Mouse (Mus musculus): ENCODE data around the gene Cmbl. TPM values are rescaled to one million over a fixed set of nuclear protein-coding genes. Genes with fewer than 3 reads are reported as not detected.

The Cmbl gene
- polyA plus RNA-seq, 1 experiment from 2014 or later: 2.4 TPM

DNA sequence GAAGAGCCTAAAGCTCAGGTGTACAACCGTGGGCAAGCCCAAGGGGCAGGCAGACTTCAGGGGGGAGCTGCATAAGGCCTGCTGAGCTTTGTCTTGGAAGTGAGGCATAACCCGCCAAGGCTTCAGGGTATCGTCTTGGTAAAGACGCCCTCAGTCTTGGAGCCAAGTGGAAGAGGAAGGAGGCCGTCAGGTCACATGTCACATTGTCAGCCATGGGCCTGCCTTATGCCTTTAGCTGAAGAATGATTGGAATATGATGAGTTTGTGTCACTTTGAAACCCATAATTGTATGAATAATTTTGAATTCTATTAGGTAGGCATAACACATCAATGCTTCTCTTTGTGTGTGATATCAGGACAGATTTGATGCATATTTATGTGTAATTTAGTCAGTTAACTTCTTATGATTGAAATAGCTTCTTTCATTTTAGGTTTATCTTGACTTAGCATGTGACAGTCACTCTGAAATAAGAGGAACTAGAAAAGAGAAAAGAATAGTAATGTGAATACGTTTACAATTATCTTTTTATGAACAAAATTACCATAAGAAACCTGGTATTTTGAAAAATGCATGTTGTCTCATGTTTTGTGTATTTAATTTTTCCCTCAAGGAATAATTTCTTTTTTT lies 48.8 kb downstream of the Cmbl start:
- 91% methylated on average over 6 of the region's 6 CpGs for WGBS
- no peaks in the 10 kb centered on the region for H3K27me3 ChIP-seq
- H3K27ac ChIP-seq (replicated peaks): no peak overlapping the region
- peaks cover 36% of the 10 kb centered on the region for H3K36me3 ChIP-seq
- H3K9ac ChIP-seq (replicated peaks): no peak overlapping the region
- no peak overlapping the region for H3K4me3 ChIP-seq
- no peak for ATAC-seq (ENCODE audit: low FRiP score, low read depth)
- no peak overlapping the region for H3K4me2 ChIP-seq (replicated peaks)
- no peaks in the 10 kb centered on the region for H3K4me1 ChIP-seq
- H3K9me3 ChIP-seq: no peaks in the 10 kb centered on the region

DNA sequence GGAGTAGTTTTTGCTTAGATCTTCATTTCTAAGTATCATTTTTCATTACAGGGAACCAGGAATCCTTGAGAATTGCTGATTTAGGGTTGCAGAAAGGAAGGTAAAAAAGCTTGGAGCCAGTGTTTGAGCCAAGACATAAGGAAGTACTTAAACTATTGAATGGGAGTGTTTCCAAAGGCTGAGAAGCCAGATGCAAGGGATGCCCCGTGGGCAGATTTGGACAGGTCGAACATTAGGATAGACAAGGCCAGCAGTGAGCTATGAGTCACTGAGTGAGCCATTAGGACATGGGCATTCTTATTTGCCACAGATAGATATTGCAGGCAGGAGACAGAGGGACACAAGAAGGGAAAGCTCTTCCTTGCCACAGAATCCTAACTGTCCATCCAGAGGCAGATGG lies 49.5 kb downstream of the Cmbl start:
- Histone ChIP-seq H3K4me3 (no peak overlapping the region), H3K27ac (replicated peaks) (no peak overlapping the region), H3K36me3 (peaks cover 42% of the 10 kb centered on the region), H3K4me2 (replicated peaks) (no peak overlapping the region), H3K9me3 (no peaks in the 10 kb centered on the region), H3K4me1 (no peaks in the 10 kb centered on the region), H3K9ac (replicated peaks) (no peak overlapping the region), H3K27me3 (no peaks in the 10 kb centered on the region)
- ATAC-seq (ENCODE audit: low FRiP score, low read depth): no peak
- 90% methylated on average over 2 of the region's 2 CpGs for WGBS

DNA sequence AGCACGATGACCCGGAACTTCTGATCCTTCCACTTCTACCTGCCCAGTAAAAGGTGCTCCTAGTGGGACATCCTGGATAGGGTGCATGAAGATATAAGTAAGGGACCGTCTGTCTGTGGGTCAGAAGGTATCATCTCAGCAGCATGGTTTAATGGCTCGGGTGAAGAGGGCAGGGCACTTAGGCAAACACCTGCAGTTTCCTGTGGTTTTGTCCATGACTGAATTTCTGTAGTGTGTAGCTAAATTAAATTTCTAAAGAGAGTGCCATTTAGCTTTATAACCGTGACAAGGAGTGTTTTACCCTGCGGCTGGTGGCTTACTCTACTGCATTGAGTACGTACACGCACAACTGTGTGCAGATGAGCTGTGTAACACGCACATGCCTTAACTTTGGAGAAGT lies 52.1 kb downstream of the Cmbl start:
- H3K27me3 ChIP-seq: no peaks in the 10 kb centered on the region
- no peak overlapping the region for H3K9ac ChIP-seq (replicated peaks)
- H3K4me3 ChIP-seq: no peak overlapping the region
- H3K4me1 ChIP-seq: no peaks in the 10 kb centered on the region
- 90% methylated on average over 9 of the region's 9 CpGs for WGBS
- no peak overlapping the region for H3K27ac ChIP-seq (replicated peaks)
- peaks cover 40% of the 10 kb centered on the region for H3K36me3 ChIP-seq
- no peaks in the 10 kb centered on the region for H3K9me3 ChIP-seq
- no peak for ATAC-seq (ENCODE audit: low FRiP score, low read depth)
- no peak overlapping the region for H3K4me2 ChIP-seq (replicated peaks)

DNA sequence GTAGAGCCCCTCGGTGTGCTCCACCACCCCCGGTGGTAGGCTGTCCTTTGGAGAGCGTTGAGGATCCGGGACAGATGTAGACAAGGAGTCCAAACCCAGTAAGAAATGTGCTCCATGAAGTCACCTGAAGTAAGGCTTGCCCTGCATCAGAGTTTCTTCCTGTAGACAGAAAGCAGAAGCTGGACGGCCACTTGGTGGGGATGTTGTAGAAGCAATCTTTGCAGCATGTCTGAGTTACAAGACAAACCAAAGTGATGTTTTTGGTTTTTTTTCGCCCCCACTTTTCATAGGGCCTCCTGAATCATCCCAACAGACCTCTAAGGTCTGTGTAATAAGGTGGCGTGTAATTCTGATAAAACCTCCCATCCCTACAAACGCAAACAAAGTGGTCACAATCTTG lies 54.3 kb downstream of the Cmbl start:
- H3K27ac ChIP-seq (replicated peaks): no peak overlapping the region
- no peaks in the 10 kb centered on the region for H3K27me3 ChIP-seq
- H3K36me3 ChIP-seq: peaks cover 44% of the 10 kb centered on the region
- H3K9ac ChIP-seq (replicated peaks): no peak overlapping the region
- ATAC-seq (ENCODE audit: low FRiP score, low read depth): no peak
- H3K4me2 ChIP-seq (replicated peaks): no peak overlapping the region
- no peaks in the 10 kb centered on the region for H3K4me1 ChIP-seq
- H3K4me3 ChIP-seq: no peak overlapping the region
- 94% methylated on average over 8 of the region's 8 CpGs for WGBS
- no peaks in the 10 kb centered on the region for H3K9me3 ChIP-seq

DNA sequence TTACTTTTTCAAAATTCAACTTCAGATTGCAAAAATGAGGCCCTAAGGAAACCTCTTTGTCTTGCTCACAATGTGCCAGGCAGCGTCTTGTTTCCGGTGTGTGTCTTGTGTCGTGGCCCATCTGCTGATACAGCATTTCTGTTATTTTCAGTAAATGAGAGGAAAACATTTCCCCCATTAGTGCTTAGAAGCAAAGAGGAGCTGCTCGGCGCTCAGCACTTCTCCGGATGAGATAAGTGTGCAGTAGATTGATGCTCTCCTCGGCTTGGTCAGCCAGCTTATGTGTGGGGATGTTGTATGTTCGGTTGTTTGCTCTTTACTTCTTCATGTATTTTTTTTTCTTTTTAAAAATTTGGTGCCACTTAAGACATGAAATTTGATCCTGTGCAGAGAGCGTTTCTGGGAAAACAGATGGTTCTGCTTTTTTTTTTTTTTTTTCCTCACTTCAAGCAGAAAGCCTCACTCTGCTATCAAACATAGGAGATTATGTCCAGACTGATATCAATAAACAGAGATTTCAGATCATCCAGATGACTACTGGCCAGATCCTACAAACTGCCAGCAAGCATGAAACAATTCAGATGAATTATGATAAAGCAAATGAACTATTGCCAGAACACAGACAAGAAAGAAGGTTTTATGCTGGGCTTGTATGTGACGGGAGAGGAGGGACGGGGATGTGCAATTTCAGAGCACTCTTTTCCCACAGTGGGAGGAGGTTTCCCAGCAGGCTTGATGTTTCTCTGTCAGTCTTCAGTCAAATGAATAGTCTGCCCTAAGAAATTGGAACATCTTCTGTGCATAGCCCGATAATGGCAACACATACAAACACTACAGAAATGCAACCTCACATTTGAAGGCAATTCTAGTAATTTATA lies 62.3 kb downstream of the Cmbl start:
- peak overlapping the region; percentile 20; the same call in 1 of the 2 replicates for H3K27ac ChIP-seq (replicated peaks)
- no peak overlapping the region for H3K9ac ChIP-seq (replicated peaks)
- H3K27me3 ChIP-seq: no peaks in the 10 kb centered on the region
- no peaks in the 10 kb centered on the region for H3K9me3 ChIP-seq
- peaks cover 11% of the 10 kb centered on the region; the same call in 1 of the 2 replicates for H3K36me3 ChIP-seq
- no peak overlapping the region for H3K4me2 ChIP-seq (replicated peaks)
- H3K4me3 ChIP-seq: no peak overlapping the region
- ATAC-seq (ENCODE audit: low FRiP score, low read depth): no peak
- H3K4me1 ChIP-seq: peaks cover 10% of the 10 kb centered on the region; the same call in 1 of the 2 replicates
- WGBS: 74% methylated on average over 12 of the region's 12 CpGs

DNA sequence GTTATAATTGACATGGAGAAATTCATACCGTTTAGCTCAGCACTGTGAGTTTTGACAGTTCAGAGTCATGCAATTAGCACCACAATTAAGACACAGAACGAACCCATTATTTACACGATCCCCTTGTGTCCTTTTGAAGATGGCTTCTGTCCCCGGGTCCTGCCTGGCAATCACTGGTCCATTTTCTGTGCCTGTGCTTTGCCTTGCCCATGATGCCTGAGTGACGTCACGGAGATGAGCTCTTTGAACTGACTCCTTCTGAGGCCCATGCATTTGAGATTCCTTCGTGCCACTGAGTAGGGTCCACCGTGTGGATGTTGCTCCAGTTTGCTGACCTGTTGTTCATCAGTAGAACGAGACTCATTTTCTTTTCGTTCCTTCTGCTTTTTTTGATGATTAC lies 63.0 kb downstream of the Cmbl start:
- Histone ChIP-seq H3K9me3 (no peaks in the 10 kb centered on the region), H3K27me3 (no peaks in the 10 kb centered on the region), H3K9ac (replicated peaks) (no peak overlapping the region), H3K27ac (replicated peaks) (no peak overlapping the region), H3K36me3 (peaks cover 11% of the 10 kb centered on the region; the same call in 1 of the 2 replicates), H3K4me3 (no peak overlapping the region), H3K4me1 (peaks cover 10% of the 10 kb centered on the region; the same call in 1 of the 2 replicates), H3K4me2 (replicated peaks) (no peak overlapping the region)
- ATAC-seq (ENCODE audit: low FRiP score, low read depth): no peak
- WGBS: 70% methylated on average over 10 of the region's 10 CpGs

DNA sequence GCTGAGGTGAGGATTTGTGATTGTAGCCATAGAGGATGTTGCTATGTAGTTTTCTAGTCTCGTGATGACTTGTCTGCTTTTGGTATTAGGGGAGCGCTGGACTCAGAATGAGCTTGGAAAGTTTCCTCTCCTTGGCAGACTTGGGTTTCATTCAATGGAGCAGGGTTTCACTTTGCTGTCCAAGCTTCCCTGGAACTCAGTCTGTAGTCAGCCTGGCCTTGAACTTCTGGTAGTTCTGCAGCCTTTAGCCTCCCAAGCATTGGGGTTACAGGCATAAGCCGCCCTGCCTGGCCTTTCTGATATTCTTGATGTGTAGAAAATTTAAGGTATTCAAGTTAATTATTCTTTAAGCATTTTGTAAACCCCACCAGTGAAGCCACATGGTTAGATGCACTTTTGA lies 64.4 kb downstream of the Cmbl start:
- peaks cover 10% of the 10 kb centered on the region; the same call in 1 of the 2 replicates for H3K4me1 ChIP-seq
- 90% methylated on average over 3 of the region's 3 CpGs for WGBS
- no peak overlapping the region for H3K4me3 ChIP-seq
- H3K27me3 ChIP-seq: no peaks in the 10 kb centered on the region
- H3K9me3 ChIP-seq: peaks cover 6% of the 10 kb centered on the region; the same call in 1 of the 2 replicates
- H3K4me2 ChIP-seq (replicated peaks): no peak overlapping the region
- no peak for ATAC-seq (ENCODE audit: low FRiP score, low read depth)
- H3K27ac ChIP-seq (replicated peaks): no peak overlapping the region
- H3K9ac ChIP-seq (replicated peaks): no peak overlapping the region
- no peaks in the 10 kb centered on the region for H3K36me3 ChIP-seq

DNA sequence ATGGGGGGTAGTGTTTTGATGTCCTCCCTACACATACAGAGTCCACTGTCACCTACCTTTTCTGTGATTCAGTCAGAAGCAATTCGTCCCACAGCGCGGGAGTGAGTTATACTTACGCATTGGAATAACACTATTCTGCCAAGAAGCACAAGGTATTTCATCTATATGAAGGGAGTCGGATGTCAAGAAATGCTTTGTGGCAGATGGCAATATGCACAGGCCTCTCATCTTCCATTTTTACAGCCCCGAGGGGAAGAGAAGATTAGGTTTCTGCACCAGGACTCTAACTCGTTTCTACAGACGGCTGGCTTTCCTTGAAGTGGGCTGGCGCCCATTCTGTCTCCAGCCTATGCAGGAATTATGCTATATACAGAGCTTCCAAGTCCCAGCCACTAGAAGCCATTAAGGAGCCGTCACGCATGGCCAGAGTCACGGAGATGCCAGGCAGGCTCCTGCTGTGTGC lies 66.2 kb downstream of the Cmbl start:
- no peak overlapping the region for H3K4me3 ChIP-seq
- no peaks in the 10 kb centered on the region for H3K36me3 ChIP-seq
- H3K27ac ChIP-seq (replicated peaks): no peak overlapping the region
- 76% methylated on average over 12 of the region's 12 CpGs for WGBS
- H3K9me3 ChIP-seq: peaks cover 6% of the 10 kb centered on the region; the same call in 1 of the 2 replicates
- no peak overlapping the region for H3K4me2 ChIP-seq (replicated peaks)
- H3K27me3 ChIP-seq: no peaks in the 10 kb centered on the region
- H3K4me1 ChIP-seq: peaks cover 10% of the 10 kb centered on the region; the same call in 1 of the 2 replicates
- H3K9ac ChIP-seq (replicated peaks): no peak overlapping the region
- ATAC-seq (ENCODE audit: low FRiP score, low read depth): no peak

DNA sequence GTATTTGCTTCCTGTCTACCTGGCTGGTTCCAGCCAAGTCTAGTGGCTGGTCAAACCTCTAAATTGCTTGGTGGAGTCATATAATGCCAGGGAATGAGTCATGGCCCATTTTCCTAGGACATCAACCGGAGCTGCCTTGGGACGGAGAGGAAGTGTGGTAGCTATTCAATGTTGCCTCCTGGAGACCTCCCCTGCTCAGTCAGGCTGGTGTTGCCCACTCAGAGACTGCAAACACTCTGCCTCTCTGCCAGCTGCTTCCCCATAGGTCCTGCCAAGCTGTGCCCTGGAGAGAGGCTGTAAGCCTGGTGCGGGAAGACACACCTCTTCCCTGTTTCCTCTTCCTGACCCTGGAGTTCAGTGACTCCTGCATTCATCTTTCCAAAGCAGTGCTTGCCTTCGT lies 67.3 kb downstream of the Cmbl start:
- H3K27ac ChIP-seq (replicated peaks): no peak overlapping the region
- H3K4me2 ChIP-seq (replicated peaks): no peak overlapping the region
- H3K4me3 ChIP-seq: no peak overlapping the region
- H3K9ac ChIP-seq (replicated peaks): no peak overlapping the region
- peaks cover 6% of the 10 kb centered on the region; the same call in 1 of the 2 replicates for H3K9me3 ChIP-seq
- WGBS: 90% methylated on average over 4 of the region's 4 CpGs
- peaks cover 10% of the 10 kb centered on the region; the same call in 1 of the 2 replicates for H3K4me1 ChIP-seq
- no peak for ATAC-seq (ENCODE audit: low FRiP score, low read depth)
- H3K36me3 ChIP-seq: no peaks in the 10 kb centered on the region
- no peaks in the 10 kb centered on the region for H3K27me3 ChIP-seq

DNA sequence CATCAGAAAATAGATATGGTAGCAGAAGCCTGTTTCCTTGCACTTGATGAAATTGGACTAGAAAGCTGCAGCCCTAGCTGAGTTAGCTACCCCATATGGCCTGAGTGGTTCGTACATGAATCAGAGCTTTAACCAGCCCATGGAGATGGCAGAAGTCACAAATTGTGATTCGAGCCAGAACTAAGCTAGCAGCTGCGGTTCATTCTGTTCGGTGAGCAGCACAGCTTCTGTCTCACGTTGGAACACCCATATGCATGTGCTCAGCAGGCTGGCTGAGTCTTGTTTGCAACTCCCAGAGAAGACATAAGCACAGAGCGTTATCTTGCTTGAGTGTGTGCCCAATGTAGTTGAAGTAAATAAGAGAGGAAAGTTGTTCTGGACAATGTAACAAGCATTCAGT lies 69.4 kb downstream of the Cmbl start:
- H3K4me2 ChIP-seq (replicated peaks): no peak overlapping the region
- WGBS: 88% methylated on average over 6 of the region's 6 CpGs
- ATAC-seq (ENCODE audit: low FRiP score, low read depth): no peak
- H3K27ac ChIP-seq (replicated peaks): no peak overlapping the region
- no peak overlapping the region for H3K4me3 ChIP-seq
- H3K27me3 ChIP-seq: no peaks in the 10 kb centered on the region
- no peaks in the 10 kb centered on the region for H3K4me1 ChIP-seq
- peaks cover 6% of the 10 kb centered on the region; the same call in 1 of the 2 replicates for H3K9me3 ChIP-seq
- H3K36me3 ChIP-seq: no peaks in the 10 kb centered on the region
- H3K9ac ChIP-seq (replicated peaks): no peak overlapping the region

DNA sequence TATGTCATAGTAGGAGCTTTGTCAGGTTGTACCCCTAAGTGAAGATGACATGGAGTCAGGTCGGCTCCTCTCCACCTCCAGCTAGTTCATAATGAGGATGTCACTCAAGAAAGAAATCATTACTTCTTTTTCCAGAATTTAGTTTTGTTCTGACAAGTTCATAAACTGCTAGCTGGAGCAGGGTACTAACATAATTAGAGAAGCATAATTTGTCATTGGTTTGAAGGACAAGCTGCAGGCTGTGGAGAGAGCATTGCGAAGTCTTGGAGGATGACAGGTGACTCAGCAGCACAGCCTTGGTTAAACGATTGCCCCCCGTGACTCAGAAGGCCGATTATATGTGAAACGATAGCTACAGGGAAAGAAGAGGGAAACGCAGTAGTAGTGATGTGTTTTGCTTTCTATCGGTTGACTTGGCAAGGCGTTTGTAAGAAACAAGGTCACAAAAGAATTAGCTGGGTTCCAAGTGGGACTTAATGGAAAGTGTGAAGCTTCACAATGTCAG lies 71.0 kb downstream of the Cmbl start:
- H3K4me3 ChIP-seq: no peak overlapping the region
- WGBS: 93% methylated on average over 9 of the region's 9 CpGs
- no peak overlapping the region for H3K27ac ChIP-seq (replicated peaks)
- H3K27me3 ChIP-seq: no peaks in the 10 kb centered on the region
- peaks cover 6% of the 10 kb centered on the region; the same call in 1 of the 2 replicates for H3K9me3 ChIP-seq
- no peaks in the 10 kb centered on the region for H3K36me3 ChIP-seq
- H3K4me1 ChIP-seq: no peaks in the 10 kb centered on the region
- no peak for ATAC-seq (ENCODE audit: low FRiP score, low read depth)
- no peak overlapping the region for H3K9ac ChIP-seq (replicated peaks)
- no peak overlapping the region for H3K4me2 ChIP-seq (replicated peaks)
